Mouse (Mus musculus): ENCODE results near the gene Mapk9. TPM values are rescaled to one million over a fixed set of nuclear protein-coding genes. Genes with fewer than 3 reads are reported as not detected.

Gene Mapk9
- total RNA-seq, 2 experiments from 2014 or later: 32.4 to 37.8 TPM

Other genes with a start within 250 kb of the Mapk9 start
- gene Flt4, start 237.5 kb upstream of the Mapk9 start, total RNA-seq (2015): 0.09 TPM in 1 of 2 replicates, not detected in the other
- not detected in 2 replicates for gene Flt4, start 237.5 kb upstream of the Mapk9 start, total RNA-seq (2017)
- gene Scgb3a1, start 183.1 kb upstream of the Mapk9 start, total RNA-seq (2015): not detected in 2 replicates
- not detected in 2 replicates for gene Scgb3a1, start 183.1 kb upstream of the Mapk9 start, total RNA-seq (2017)
- 65.2 and 67.0 TPM in 2 replicates for gene Cnot6, start 134.0 kb upstream of the Mapk9 start, total RNA-seq (2015)
- 45.4 and 58.5 TPM in 2 replicates for gene Cnot6, start 134.0 kb upstream of the Mapk9 start, total RNA-seq (2017)
- gene Gfpt2, start 52.6 kb upstream of the Mapk9 start, total RNA-seq (2015): not detected in 2 replicates
- 0.11 and 0.28 TPM in 2 replicates for gene Gfpt2, start 52.6 kb upstream of the Mapk9 start, total RNA-seq (2017)
- 0.13 and 0.27 TPM in 2 replicates for gene Rasgef1c, start 55.1 kb downstream of the Mapk9 start, total RNA-seq (2015)
- not detected in 2 replicates for gene Rasgef1c, start 55.1 kb downstream of the Mapk9 start, total RNA-seq (2017)
- 424 and 462 TPM in 2 replicates for gene Rnf130, start 178.6 kb downstream of the Mapk9 start, total RNA-seq (2015)
- gene Rnf130, start 178.6 kb downstream of the Mapk9 start, total RNA-seq (2017): 408 and 436 TPM in 2 replicates